Mouse (Mus musculus) liver, embryonic 11.5 days (tissue): ENCODE data around the gene Slc4a3. TPM values are rescaled to one million over a fixed set of nuclear protein-coding genes. Genes with fewer than 3 reads are reported as not detected.
A peak's percentile ranks its signal among the peaks of the same experiment; 100 is the strongest.

Source experiments
- ATAC-seq: fragments of 200-750 bp; cut with Nextera tagmentation; replicated peaks from 2 replicates; pipeline ENCODE4 v1.8.0; 2017; ENCODE audit warnings: moderate number of reproducible peaks, mild to moderate bottlenecking, moderate TSS enrichment, moderate library complexity; ENCODE audit not compliant: low FRiP score
- DNase-seq: peaks from one replicate; pipeline ENCODE4 v3.0.0-alpha.2; 2017; ENCODE audit warnings: low spot score
- H3K27ac ChIP-seq: fragments of 300-500 bp; sonication (generic); 2 replicates; pipeline ENCODE4 v1.5.1; 2014; ENCODE audit warnings: mild to moderate bottlenecking, low read depth, low read length, control low read depth
- H3K27me3 ChIP-seq: fragments of 300-500 bp; sonication (generic); replicated peaks from 2 replicates; pipeline ENCODE4 v1.6.1; 2014; ENCODE audit warnings: low read length, mixed read lengths; ENCODE audit not compliant: control insufficient read depth, insufficient read depth
- H3K36me3 ChIP-seq: fragments of 300-500 bp; sonication (generic); 2 replicates; pipeline ENCODE4 v1.6.1; 2014; ENCODE audit warnings: mild to moderate bottlenecking, low read length, moderate library complexity, mixed read lengths; ENCODE audit not compliant: control insufficient read depth, insufficient read depth
- H3K4me1 ChIP-seq: fragments of 300-500 bp; sonication (generic); replicated peaks from 2 replicates; pipeline ENCODE4 v1.6.1; 2014; ENCODE audit warnings: low read length, mixed read lengths; ENCODE audit not compliant: control insufficient read depth, insufficient read depth
- H3K4me2 ChIP-seq: fragments of 300-500 bp; sonication (generic); 2 replicates; pipeline ENCODE4 v1.6.1; 2014; ENCODE audit warnings: mild to moderate bottlenecking, control low read depth, moderate library complexity
- H3K4me3 ChIP-seq: fragments of 300-500 bp; sonication (generic); 2 replicates; pipeline ENCODE4 v1.5.1; 2014; ENCODE audit warnings: low read depth, low read length, control low read depth
- H3K9ac ChIP-seq: fragments of 300-500 bp; sonication (generic); 2 replicates; pipeline ENCODE4 v1.6.1; 2014; ENCODE audit warnings: low read depth, low read length, control low read depth
- H3K9me3 ChIP-seq: fragments of 300-500 bp; sonication (generic); 2 replicates; pipeline ENCODE4 v1.6.1; 2016; ENCODE audit warnings: low read length, inconsistent platforms, mixed read lengths; ENCODE audit not compliant: control insufficient read depth
- WGBS: fragments of 180-500 bp; shearing (Covaris S2); extraction: QIAGEN DNeasy Blood & Tissue Kit; methylation state at CpG from one replicate; pipeline ENCODE4 v1.1.7; 2014; 5-methylcytosine and 5-hydroxymethylcytosine counted together
- polyA plus RNA-seq: library from polyadenylated mRNA; unstranded; fragments of >200 nt; fragmentation: Nextera tagmentation; extraction: Ambion mirVana; gene quantifications from 2 replicates; pipeline ENCODE4 v1.2.1, GENCODE M21; 2014

The Slc4a3 gene
- polyA plus RNA-seq, 1 experiment from 2014 or later = 5.4 TPM

- no peak overlapping the region for H3K4me2 ChIP-seq
- H3K27ac ChIP-seq = no peak overlapping the region
- DNase-seq (no peak), ATAC-seq (no peak)
- no peak overlapping the region for H3K9ac ChIP-seq
- no peaks in the 10 kb centered on the region for H3K9me3 ChIP-seq
- WGBS = 74% methylated on average over 17 of the region's 17 CpGs
- peaks cover 8% of the 10 kb centered on the region for H3K36me3 ChIP-seq
- no peak overlapping the region for H3K4me3 ChIP-seq
- peaks cover 26% of the 10 kb centered on the region for H3K27me3 ChIP-seq
- no peaks in the 10 kb centered on the region for H3K4me1 ChIP-seq
Observed at GRCm38 (mm10) chr1:75549289-75550279, 3.5 kb downstream of the Slc4a3 start.

GRCm38 (mm10) chr1:75550586-75550985 lies 4.5 kb downstream of the Slc4a3 start:
- no peak overlapping the region for H3K4me3 ChIP-seq
- ATAC-seq (no peak), DNase-seq (no peak)
- 84% methylated on average over 15 of the region's 15 CpGs for WGBS
- no peak overlapping the region for H3K9ac ChIP-seq
- H3K9me3 ChIP-seq = no peaks in the 10 kb centered on the region
- peaks cover 10% of the 10 kb centered on the region for H3K36me3 ChIP-seq
- peaks cover 21% of the 10 kb centered on the region for H3K27me3 ChIP-seq
- no peak overlapping the region for H3K27ac ChIP-seq
- H3K4me2 ChIP-seq = no peak overlapping the region
- H3K4me1 ChIP-seq = no peaks in the 10 kb centered on the region

- H3K4me3 ChIP-seq = no peak overlapping the region
- peaks cover 3% of the 10 kb centered on the region; the same call in 1 of the 2 replicates for H3K4me1 ChIP-seq
- no peak for DNase-seq
- H3K27ac ChIP-seq = no peak overlapping the region
- ATAC-seq = no peak
- no peaks in the 10 kb centered on the region for H3K9me3 ChIP-seq
- peaks cover 10% of the 10 kb centered on the region for H3K36me3 ChIP-seq
- H3K27me3 ChIP-seq = peaks cover 6% of the 10 kb centered on the region
- H3K4me2 ChIP-seq = no peak overlapping the region
- 75% methylated on average over 7 of the region's 7 CpGs for WGBS
- H3K9ac ChIP-seq = no peak overlapping the region
Observed at GRCm38 (mm10) chr1:75555680-75556079, 9.6 kb downstream of the Slc4a3 start.

GRCm38 (mm10) chr1:75556143-75556781 lies 10.2 kb downstream of the Slc4a3 start:
- no peak overlapping the region for H3K4me2 ChIP-seq
- H3K4me3 ChIP-seq = no peak overlapping the region
- no peaks in the 10 kb centered on the region for H3K9me3 ChIP-seq
- peaks cover 3% of the 10 kb centered on the region; the same call in 1 of the 2 replicates for H3K4me1 ChIP-seq
- DNase-seq (no peak), ATAC-seq (no peak)
- no peak overlapping the region for H3K9ac ChIP-seq
- no peak overlapping the region for H3K27ac ChIP-seq
- H3K36me3 ChIP-seq = peaks cover 10% of the 10 kb centered on the region
- WGBS = 81% methylated on average over 9 of the region's 9 CpGs
- H3K27me3 ChIP-seq = peaks cover 6% of the 10 kb centered on the region

GRCm38 (mm10) chr1:75557041-75557440 lies 11.0 kb downstream of the Slc4a3 start:
- no peak for ATAC-seq
- Histone ChIP-seq H3K4me3 (no peak overlapping the region), H3K27me3 (peaks cover 9% of the 10 kb centered on the region), H3K9me3 (no peaks in the 10 kb centered on the region), H3K9ac (no peak overlapping the region), H3K4me1 (peaks cover 3% of the 10 kb centered on the region; the same call in 1 of the 2 replicates), H3K4me2 (no peak overlapping the region), H3K27ac (no peak overlapping the region), H3K36me3 (peaks cover 6% of the 10 kb centered on the region)
- no peak for DNase-seq
- 89% methylated on average over 7 of the region's 7 CpGs for WGBS

GRCm38 (mm10) chr1:75558388-75559178 lies 12.5 kb downstream of the Slc4a3 start:
- WGBS = 80% methylated on average over 18 of the region's 18 CpGs
- H3K9ac ChIP-seq = no peak overlapping the region
- no peak overlapping the region for H3K4me2 ChIP-seq

GRCm38 (mm10) chr1:75559212-75559925 lies 13.3 kb downstream of the Slc4a3 start:
- H3K27me3 ChIP-seq = peaks cover 10% of the 10 kb centered on the region
- no peak overlapping the region for H3K9ac ChIP-seq
- 7% methylated on average over 17 of the region's 17 CpGs for WGBS
- no peak overlapping the region for H3K27ac ChIP-seq
- no peaks in the 10 kb centered on the region for H3K9me3 ChIP-seq
- H3K4me2 ChIP-seq = peak overlapping the region; percentile 22; the same call in 1 of the 2 replicates
- ATAC-seq = peak; percentile 80
- H3K36me3 ChIP-seq = peaks cover 2% of the 10 kb centered on the region; the same call in 1 of the 2 replicates
- H3K4me1 ChIP-seq = peaks cover 3% of the 10 kb centered on the region; the same call in 1 of the 2 replicates
- DNase-seq = peak; percentile 85
- no peak overlapping the region for H3K4me3 ChIP-seq

More at GRCm38 (mm10) chr1:75558388-75559178, 12.5 kb downstream of the Slc4a3 start:
- Histone ChIP-seq H3K4me1 (peaks cover 3% of the 10 kb centered on the region; the same call in 1 of the 2 replicates), H3K27ac (no peak overlapping the region), H3K36me3 (peaks cover 2% of the 10 kb centered on the region; the same call in 1 of the 2 replicates), H3K9me3 (no peaks in the 10 kb centered on the region), H3K4me3 (no peak overlapping the region), H3K27me3 (peaks cover 10% of the 10 kb centered on the region)
- DNase-seq = no peak
- no peak for ATAC-seq
